Mouse (Mus musculus) midbrain, embryonic 14.5 days (tissue): ENCODE data around the gene Atp13a1. TPM values are rescaled to one million over a fixed set of nuclear protein-coding genes. Genes with fewer than 3 reads are reported as not detected.

Source experiments
- ATAC-seq: fragments of 200-750 bp; cut with Nextera tagmentation; 2 replicates; pipeline ENCODE4 v1.8.0; 2017; ENCODE audit warnings: moderate number of reproducible peaks, moderate library complexity; ENCODE audit not compliant: low FRiP score, low TSS enrichment
- DNase-seq: peaks from one replicate; pipeline ENCODE4 v3.0.0-alpha.2; 2015
- H3K27ac ChIP-seq: fragments of 300-500 bp; sonication (generic); replicated peaks from 2 replicates; pipeline ENCODE4 v1.5.1; 2014; ENCODE audit warnings: mild to moderate bottlenecking, low read depth, low read length, moderate library complexity
- H3K27me3 ChIP-seq: fragments of 300-500 bp; sonication (generic); 2 replicates; pipeline ENCODE4 v1.6.1; 2014; ENCODE audit warnings: low read length, control low read depth, mixed read lengths; ENCODE audit not compliant: control insufficient read depth, insufficient read depth
- H3K36me3 ChIP-seq: fragments of 300-500 bp; sonication (generic); 2 replicates; pipeline ENCODE4 v1.6.1; 2014; ENCODE audit warnings: low read length, control low read depth; ENCODE audit not compliant: control insufficient read depth, insufficient read depth
- H3K4me1 ChIP-seq: fragments of 300-500 bp; sonication (generic); 2 replicates; pipeline ENCODE4 v1.6.1; 2014; ENCODE audit warnings: mild to moderate bottlenecking, antibody characterized with exemption, low read length, control low read depth; ENCODE audit not compliant: control insufficient read depth, insufficient read depth
- H3K4me2 ChIP-seq: fragments of 300-500 bp; sonication (generic); 2 replicates; pipeline ENCODE4 v1.6.1; 2014; ENCODE audit warnings: mild to moderate bottlenecking, low read length, moderate library complexity
- H3K4me3 ChIP-seq: fragments of 300-500 bp; sonication (generic); replicated peaks from 2 replicates; pipeline ENCODE4 v1.5.1; 2014; ENCODE audit warnings: low read depth, low read length
- H3K9ac ChIP-seq: fragments of 300-500 bp; sonication (generic); replicated peaks from 2 replicates; pipeline ENCODE4 v1.6.1; 2014; ENCODE audit warnings: mild to moderate bottlenecking, low read length, moderate library complexity
- H3K9me3 ChIP-seq: fragments of 300-500 bp; sonication (generic); 2 replicates; pipeline ENCODE4 v1.6.1; 2016; ENCODE audit warnings: low read length, control low read depth, mixed read lengths; ENCODE audit not compliant: control insufficient read depth
- WGBS: fragments of 180-500 bp; shearing (Covaris S2); extraction: QIAGEN DNeasy Blood & Tissue Kit; methylation state at CpG from one replicate; pipeline ENCODE4 v1.1.7; 2014; 5-methylcytosine and 5-hydroxymethylcytosine counted together
- polyA plus RNA-seq: library from polyadenylated mRNA; unstranded; fragments of >200 nt; fragmentation: Nextera tagmentation; extraction: Ambion mirVana; gene quantifications from 2 replicates; pipeline ENCODE4 v1.2.1, GENCODE M21; 2014

The Atp13a1 gene
- polyA plus RNA-seq, 1 experiment from 2014 or later = 50.6 TPM

DNA sequence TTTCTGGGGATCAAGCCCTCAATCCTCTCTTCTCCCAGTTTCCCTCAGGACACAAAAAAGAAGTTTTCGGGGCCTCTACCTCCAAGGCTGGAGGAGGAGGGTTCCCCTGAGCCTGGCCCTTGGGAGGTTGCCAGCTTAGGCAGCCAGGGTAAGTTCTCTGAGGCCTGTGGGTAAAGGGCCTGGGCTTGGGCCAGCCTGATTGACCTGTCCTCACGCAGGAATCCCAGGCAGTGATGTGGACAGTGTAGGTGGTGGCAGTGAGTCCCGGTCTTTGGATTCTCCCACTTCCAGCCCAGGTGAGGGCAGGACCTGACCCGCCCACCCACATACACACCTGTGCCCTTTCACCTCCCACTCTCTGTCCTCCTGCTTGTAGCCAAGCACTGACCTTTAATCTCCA, 24.4 kb downstream of the Atp13a1 start:
- ATAC-seq (no peak), DNase-seq (no peak)
- Histone ChIP-seq H3K27me3 (no peaks in the 10 kb centered on the region), H3K4me3 (no peak overlapping the region), H3K9me3 (no peaks in the 10 kb centered on the region), H3K9ac (no peak overlapping the region), H3K4me2 (no peak overlapping the region), H3K4me1 (no peaks in the 10 kb centered on the region), H3K36me3 (peaks cover 78% of the 10 kb centered on the region), H3K27ac (no peak overlapping the region)
- 94% methylated on average over 4 of the region's 4 CpGs for WGBS

DNA sequence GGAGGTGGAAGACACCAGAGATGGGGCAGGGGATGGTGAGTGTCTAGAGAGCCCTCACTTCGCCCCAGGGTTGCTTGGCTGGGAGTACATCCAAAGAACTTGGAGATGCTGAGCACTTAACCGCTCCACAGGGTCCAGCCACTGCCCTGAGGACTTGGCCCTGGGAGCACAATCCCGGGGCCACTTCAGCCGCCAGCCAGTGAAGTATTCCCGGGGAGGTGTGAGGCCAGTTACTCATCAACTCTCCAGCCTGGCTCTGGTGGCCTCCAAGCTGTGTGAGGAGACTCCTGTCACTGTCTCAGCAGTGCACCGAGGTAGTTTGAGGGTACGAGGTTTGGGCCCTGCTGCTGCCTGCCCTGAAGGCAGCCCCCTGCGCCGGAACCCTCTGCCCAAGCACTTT, 29.5 kb downstream of the Atp13a1 start:
- peaks cover 44% of the 10 kb centered on the region for H3K36me3 ChIP-seq
- H3K4me2 ChIP-seq = no peak overlapping the region
- H3K4me1 ChIP-seq = peaks cover 29% of the 10 kb centered on the region
- H3K4me3 ChIP-seq = no peak overlapping the region
- ATAC-seq (no peak), DNase-seq (no peak)
- no peaks in the 10 kb centered on the region for H3K9me3 ChIP-seq
- WGBS = 88% methylated on average over 9 of the region's 9 CpGs
- H3K27me3 ChIP-seq = no peaks in the 10 kb centered on the region
- H3K27ac ChIP-seq = no peak overlapping the region
- H3K9ac ChIP-seq = no peak overlapping the region

DNA sequence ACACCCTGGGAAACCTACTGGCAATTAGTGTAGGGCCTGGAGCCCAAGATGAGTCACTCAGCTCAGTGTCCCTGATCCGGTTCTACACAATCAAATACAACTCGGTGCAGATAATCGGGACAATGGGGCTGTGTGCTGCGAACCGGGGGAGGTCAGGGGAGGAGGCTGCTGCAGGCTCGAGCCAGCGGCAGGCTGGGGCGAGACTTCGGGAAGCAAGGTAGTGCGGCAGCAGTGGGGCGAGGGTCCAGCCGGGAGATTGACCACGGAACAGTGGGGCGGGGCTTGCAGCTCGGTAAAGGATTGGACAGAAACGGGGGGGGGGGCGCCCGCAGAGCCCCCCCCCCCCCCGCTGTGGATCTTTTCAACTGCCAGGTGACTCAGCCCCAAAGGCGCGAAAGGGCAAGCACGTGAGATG, 31.0 kb downstream of the Atp13a1 start:
- Histone ChIP-seq H3K36me3 (peaks cover 43% of the 10 kb centered on the region), H3K27me3 (no peaks in the 10 kb centered on the region), H3K9ac (peak overlapping the region; percentile 72), H3K9me3 (no peaks in the 10 kb centered on the region), H3K4me1 (peaks cover 31% of the 10 kb centered on the region), H3K27ac (peak overlapping the region; percentile 81), H3K4me3 (peak overlapping the region; percentile 58), H3K4me2 (peak overlapping the region; percentile 82)
- ATAC-seq (peak; percentile 66), DNase-seq (peak; percentile 76)
- under 1% methylated on average over 15 of the region's 22 CpGs for WGBS

DNA sequence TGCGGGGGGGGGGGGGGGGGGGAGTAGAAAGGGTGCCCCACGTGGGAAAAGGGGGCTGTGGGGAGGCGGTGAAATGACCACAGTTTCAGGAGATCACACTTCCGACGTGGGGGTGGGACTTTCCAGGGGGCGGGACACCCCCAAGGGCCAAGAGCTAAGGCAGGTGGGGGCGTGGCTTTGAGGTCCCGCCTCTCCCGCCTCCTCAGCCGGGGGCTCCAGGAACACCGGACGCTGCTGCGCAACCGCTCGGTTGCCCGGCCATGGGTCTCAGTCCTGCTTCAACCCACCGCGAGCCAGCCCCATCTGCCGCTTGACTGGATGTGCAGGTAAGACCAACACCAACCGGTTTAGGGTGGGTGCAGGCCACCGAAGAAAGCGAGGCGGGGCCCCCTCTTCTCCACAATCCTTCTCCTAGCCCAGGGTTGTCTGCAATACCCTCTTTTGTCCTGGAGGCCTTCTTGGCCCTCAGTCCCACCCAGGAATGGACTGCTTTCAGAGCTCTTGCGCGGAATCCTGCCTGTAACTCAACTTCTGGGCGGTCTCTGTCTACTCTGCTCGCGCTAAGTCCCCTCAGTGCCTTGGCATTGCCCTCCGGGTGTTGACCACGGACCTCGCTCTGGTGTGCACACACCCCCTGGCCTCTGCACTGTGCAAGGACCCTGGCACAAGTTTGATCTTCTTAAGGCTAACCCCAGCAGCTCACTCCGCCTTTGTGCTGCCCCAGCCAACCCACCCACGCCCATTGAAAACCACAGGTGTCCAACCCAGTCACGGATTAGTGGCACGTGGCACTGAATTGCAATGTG, 31.6 kb downstream of the Atp13a1 start, which contains the start of gene Lpar2:
Lpar2 (plus strand) TSS at position 44 of the 806 bp plus-strand sequence.
- no peaks in the 10 kb centered on the region for H3K27me3 ChIP-seq
- H3K4me2 ChIP-seq = peak within 1 kb of the TSS; percentile 82
- peak within 1 kb of the TSS; percentile 72 for H3K9ac ChIP-seq
- peak; percentile 84 for DNase-seq
- WGBS = under 1% methylated on average over 32 of the region's 35 CpGs
- H3K27ac ChIP-seq = peak within 1 kb of the TSS; percentile 81
- peaks cover 31% of the 10 kb centered on the region for H3K4me1 ChIP-seq
- peak; percentile 79 for ATAC-seq
- peak within 1 kb of the TSS; percentile 58 for H3K4me3 ChIP-seq
- H3K9me3 ChIP-seq = no peaks in the 10 kb centered on the region
- peaks cover 42% of the 10 kb centered on the region for H3K36me3 ChIP-seq

DNA sequence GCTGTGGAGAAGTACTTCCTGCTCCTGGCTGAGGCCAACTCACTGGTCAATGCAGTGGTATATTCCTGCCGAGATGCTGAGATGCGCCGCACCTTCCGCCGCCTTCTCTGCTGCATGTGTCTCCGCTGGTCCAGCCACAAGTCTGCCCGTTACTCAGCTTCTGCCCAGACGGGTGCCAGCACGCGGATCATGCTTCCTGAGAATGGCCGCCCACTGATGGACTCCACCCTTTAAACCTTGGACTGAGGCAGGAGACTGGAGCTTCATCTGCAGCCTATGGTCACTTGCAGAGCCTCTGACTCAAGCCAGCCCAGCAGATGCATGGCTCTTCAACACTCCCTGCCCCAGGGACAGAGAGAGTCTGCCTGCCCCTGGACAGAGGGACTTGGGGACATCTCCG, 35.4 kb downstream of the Atp13a1 start:
- no peak overlapping the region for H3K27ac ChIP-seq
- no peak overlapping the region for H3K9ac ChIP-seq
- H3K4me2 ChIP-seq = no peak overlapping the region
- WGBS = 93% methylated on average over 12 of the region's 12 CpGs
- no peaks in the 10 kb centered on the region for H3K27me3 ChIP-seq
- ATAC-seq (no peak), DNase-seq (no peak)
- H3K4me3 ChIP-seq = no peak overlapping the region
- H3K9me3 ChIP-seq = no peaks in the 10 kb centered on the region
- H3K36me3 ChIP-seq = peaks cover 27% of the 10 kb centered on the region
- peaks cover 31% of the 10 kb centered on the region for H3K4me1 ChIP-seq

DNA sequence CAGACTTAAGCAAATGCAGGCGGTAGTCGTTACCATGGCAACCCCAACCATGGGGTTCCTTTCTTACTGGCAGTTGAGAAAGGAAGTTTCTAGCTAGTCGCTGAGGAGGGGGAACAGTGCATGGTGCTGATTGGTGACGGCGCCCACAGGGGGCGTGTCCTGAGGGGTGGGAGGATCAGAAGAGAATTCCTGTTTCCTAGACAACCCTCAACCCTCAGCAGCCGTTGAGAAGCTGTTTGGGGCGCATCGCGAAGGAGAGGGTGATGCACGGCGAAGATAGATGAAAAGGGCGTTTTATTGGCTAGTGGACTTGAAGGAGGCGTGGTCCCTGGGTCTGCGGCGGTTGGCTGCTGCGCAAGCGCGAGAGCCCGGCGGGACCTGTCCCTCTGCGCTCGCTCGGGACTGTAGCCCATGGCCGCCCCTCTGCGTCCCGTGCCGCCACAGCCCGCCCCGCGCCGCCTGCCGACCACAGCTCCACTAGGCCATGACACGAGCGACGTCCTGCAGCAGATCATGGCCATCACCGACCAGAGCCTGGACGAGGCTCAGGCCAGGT, 41.4 kb downstream of the Atp13a1 start, which contains the start of gene Pbx4:
Pbx4 (plus strand) TSS at position 194 of the 556 bp plus-strand sequence.
- peaks cover 10% of the 10 kb centered on the region; the same call in 1 of the 2 replicates for H3K4me1 ChIP-seq
- peaks cover 15% of the 10 kb centered on the region; the same call in 1 of the 2 replicates for H3K36me3 ChIP-seq
- peak within 1 kb of the TSS; percentile 83 for H3K27ac ChIP-seq
- ATAC-seq (peak; percentile 98), DNase-seq (peak; percentile 98)
- no peaks in the 10 kb centered on the region for H3K27me3 ChIP-seq
- no peaks in the 10 kb centered on the region for H3K9me3 ChIP-seq
- H3K4me3 ChIP-seq = peak within 1 kb of the TSS; percentile 69
- H3K4me2 ChIP-seq = peak within 1 kb of the TSS; percentile 84
- peak within 1 kb of the TSS; percentile 71 for H3K9ac ChIP-seq
- WGBS = 0% methylated on average over 38 of the region's 38 CpGs

DNA sequence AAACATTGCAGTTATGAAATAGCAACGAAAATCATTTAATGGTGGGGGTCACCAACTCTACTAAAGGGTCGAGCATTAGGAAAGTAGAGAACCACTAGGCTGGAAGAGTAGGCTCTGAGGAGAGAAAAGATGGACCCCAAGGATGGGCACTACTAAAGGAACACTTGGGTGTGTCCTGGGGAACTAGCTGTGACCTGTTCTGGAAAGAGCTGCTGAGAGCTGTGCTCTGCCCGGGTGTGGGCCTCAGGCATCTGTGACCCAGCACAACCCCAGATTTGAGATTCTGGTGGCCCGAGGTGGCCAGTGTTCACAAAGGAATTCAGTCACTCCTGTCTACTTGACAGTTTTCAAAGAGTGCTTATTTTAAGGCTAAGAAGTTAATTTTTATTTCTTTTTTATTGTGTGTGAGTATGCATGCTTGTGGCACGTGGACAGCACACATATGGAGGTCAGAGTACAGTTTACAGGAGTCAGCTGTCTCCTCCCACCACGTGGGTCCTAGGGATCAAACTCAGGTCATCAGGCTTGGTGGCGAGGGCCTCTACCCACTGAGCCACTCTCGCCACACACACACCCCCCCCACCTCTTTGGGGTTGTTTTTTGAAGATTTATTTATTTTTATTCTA, 46.2 kb downstream of the Atp13a1 start:
- H3K9me3 ChIP-seq = no peaks in the 10 kb centered on the region
- WGBS = 84% methylated on average over 8 of the region's 8 CpGs
- no peak overlapping the region for H3K4me2 ChIP-seq
- H3K4me3 ChIP-seq = no peak overlapping the region
- H3K27me3 ChIP-seq = no peaks in the 10 kb centered on the region
- DNase-seq (no peak), ATAC-seq (no peak)
- H3K9ac ChIP-seq = no peak overlapping the region
- peaks cover 6% of the 10 kb centered on the region; the same call in 1 of the 2 replicates for H3K4me1 ChIP-seq
- H3K27ac ChIP-seq = no peak overlapping the region
- H3K36me3 ChIP-seq = peaks cover 15% of the 10 kb centered on the region

DNA sequence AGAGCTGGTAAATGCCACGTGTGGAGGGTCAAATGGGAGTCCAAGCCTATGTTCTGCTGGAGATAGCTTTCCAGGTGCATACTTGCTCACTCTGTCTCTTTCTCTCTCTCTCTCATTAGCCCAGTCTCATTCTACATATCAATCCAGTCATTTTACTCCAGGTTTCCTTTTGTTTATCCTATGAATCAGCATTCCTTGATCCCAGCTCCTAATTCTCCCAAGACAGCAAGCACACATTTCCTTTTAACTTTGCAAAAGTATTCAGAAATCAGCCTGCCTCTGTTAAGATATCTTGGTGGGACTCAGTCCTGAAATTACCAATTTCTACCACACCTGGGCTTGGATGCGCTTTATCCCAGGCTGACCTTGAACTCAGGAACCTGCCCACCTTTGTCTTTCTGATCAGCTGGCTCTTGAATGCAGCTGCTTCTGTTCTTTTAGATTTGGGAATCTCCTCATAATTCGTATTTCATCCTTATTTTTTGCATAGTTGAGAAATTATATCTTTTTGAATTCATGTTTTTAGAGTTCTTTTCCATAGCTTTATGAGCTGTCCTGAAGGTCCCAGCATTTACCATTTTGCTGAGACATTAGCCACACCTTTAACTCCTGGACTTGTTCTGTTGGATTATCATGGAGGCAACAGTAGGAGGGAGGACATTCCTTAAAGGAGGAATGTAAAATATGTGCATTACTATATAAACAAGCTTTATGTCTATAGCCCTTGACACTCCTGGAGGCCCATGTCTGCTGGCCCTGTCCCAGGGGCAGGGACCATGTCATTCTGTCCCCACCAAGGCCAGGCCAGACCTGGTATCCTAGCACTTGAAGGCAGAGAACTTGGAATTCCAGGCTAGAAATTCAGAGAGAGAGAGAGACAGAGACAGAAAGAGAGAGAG, 56.5 kb downstream of the Atp13a1 start:
- WGBS = 85% methylated on average over 3 of the region's 3 CpGs
- no peak for ATAC-seq
- H3K27ac ChIP-seq = no peak overlapping the region

More for the DNA sequence above, 56.5 kb downstream of the Atp13a1 start:
- no peaks in the 10 kb centered on the region for H3K4me1 ChIP-seq
- no peak overlapping the region for H3K9ac ChIP-seq
- H3K4me2 ChIP-seq = no peak overlapping the region
- no peak overlapping the region for H3K4me3 ChIP-seq
- no peaks in the 10 kb centered on the region for H3K27me3 ChIP-seq
- no peaks in the 10 kb centered on the region for H3K9me3 ChIP-seq
- no peaks in the 10 kb centered on the region for H3K36me3 ChIP-seq
- DNase-seq = no peak
